Mouse (Mus musculus): Measurements from ENCODE around the gene E2f7.
A peak's percentile ranks its signal among the peaks of the same experiment; 100 is the strongest.

Gene E2f7

GRCm38 (mm10) chr10:110744686-110745639 lies at the start of gene E2f7:
E2f7 (plus strand) TSS chr10:110745439.
- DNase-seq, result peak; percentile 89

GRCm38 (mm10) chr10:110701276-110701675 lies 44.0 kb upstream of the E2f7 start:
- no peak for DNase-seq

- peak; percentile 28 for DNase-seq
Measured at GRCm38 (mm10) chr10:110705672-110706071, 39.6 kb upstream of the E2f7 start.

- peak; percentile 43 for DNase-seq
Measured at GRCm38 (mm10) chr10:110707390-110708113, 37.7 kb upstream of the E2f7 start.

GRCm38 (mm10) chr10:110716887-110717286 lies 28.4 kb upstream of the E2f7 start:
- DNase-seq, result no peak

- no peak for DNase-seq
Measured at GRCm38 (mm10) chr10:110726431-110726830, 18.8 kb upstream of the E2f7 start.

GRCm38 (mm10) chr10:110727816-110728215 lies 17.4 kb upstream of the E2f7 start:
- DNase-seq, result peak; percentile 65

- DNase-seq, result peak; percentile 72
Measured at GRCm38 (mm10) chr10:110733343-110733742, 11.9 kb upstream of the E2f7 start.

- no peak for DNase-seq
Measured at GRCm38 (mm10) chr10:110743701-110744100, 1.5 kb upstream of the E2f7 start.

GRCm38 (mm10) chr10:110744120-110744519 lies 1.1 kb upstream of the E2f7 start:
- DNase-seq, result no peak

- DNase-seq, result no peak
Measured at GRCm38 (mm10) chr10:110745640-110746032, 397 bp downstream of the E2f7 start.

GRCm38 (mm10) chr10:110749081-110749480 lies 3.8 kb downstream of the E2f7 start:
- DNase-seq, result no peak

- no peak for DNase-seq
Measured at GRCm38 (mm10) chr10:110749510-110750305, 4.5 kb downstream of the E2f7 start.

GRCm38 (mm10) chr10:110752849-110753248 lies 7.6 kb downstream of the E2f7 start:
- DNase-seq, result no peak

GRCm38 (mm10) chr10:110755556-110755955 lies 10.3 kb downstream of the E2f7 start:
- DNase-seq, result no peak

GRCm38 (mm10) chr10:110756271-110756793 lies 11.1 kb downstream of the E2f7 start:
- DNase-seq, result no peak

- DNase-seq, result peak; percentile 21
Measured at GRCm38 (mm10) chr10:110760552-110760951, 15.3 kb downstream of the E2f7 start.

- DNase-seq, result no peak
Measured at GRCm38 (mm10) chr10:110762134-110762884, 17.1 kb downstream of the E2f7 start.

- no peak for DNase-seq
Measured at GRCm38 (mm10) chr10:110763416-110763815, 18.2 kb downstream of the E2f7 start.

- DNase-seq, result no peak
Measured at GRCm38 (mm10) chr10:110769538-110769937, 24.3 kb downstream of the E2f7 start.

- DNase-seq, result no peak
Measured at GRCm38 (mm10) chr10:110773201-110773600, 28.0 kb downstream of the E2f7 start.

GRCm38 (mm10) chr10:110773878-110774277 lies 28.6 kb downstream of the E2f7 start:
- no peak for DNase-seq

Data from kidney, adult 18-20 months (tissue).